Mouse (Mus musculus): ENCODE results near the gene Clint1.

DNA sequence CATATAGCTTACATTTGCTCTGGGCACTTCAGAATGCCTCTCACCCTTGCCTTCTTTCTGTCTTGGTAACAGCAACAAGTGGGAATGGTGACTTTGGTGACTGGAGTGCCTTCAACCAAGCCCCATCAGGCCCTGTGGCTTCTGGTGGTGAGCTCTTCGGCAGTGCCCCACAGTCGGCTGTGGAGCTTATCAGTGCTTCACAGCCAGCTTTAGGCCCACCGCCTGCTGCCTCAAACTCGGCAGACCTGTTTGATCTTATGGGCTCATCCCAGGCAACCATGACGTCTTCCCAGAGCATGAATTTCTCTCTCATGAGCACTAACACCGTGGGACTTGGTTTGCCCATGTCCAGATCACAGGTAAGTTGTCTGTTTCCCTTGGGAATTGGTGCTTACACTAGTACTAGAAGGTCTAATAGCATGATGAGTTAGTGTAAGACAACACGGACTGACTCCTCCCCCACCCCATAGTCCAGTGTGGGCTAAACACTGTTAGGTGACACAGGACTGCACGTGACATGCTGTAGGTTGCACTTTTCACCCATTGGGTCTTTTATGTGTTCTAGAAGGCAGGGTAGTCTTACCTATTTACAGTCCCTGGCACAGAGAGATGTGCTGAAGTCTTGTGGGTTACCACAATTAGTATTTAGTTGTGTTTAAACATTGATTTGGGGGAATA is 54.4 kb downstream of the Clint1 start:
- TF ChIP-seq POLR2A (IDR thresholded peaks at IDR 0.05; ENCODE audit: borderline replicate concordance, extremely low read depth, insufficient read depth, insufficient read length, poor library complexity, severe bottlenecking) (no peak), CTCF (IDR thresholded peaks at IDR 0.05; ENCODE audit: borderline replicate concordance, extremely low read depth, insufficient read depth, insufficient read length) (no peak)

Measured in brain, embryonic 14.5 days (tissue).